Mouse (Mus musculus): ENCODE measurements around the gene Tmem247. TPM values are rescaled to one million over a fixed set of nuclear protein-coding genes. Genes with fewer than 3 reads are reported as not detected.

Gene Tmem247
- polyA plus RNA-seq, 1 experiment from 2014 or later: not detected

DNA sequence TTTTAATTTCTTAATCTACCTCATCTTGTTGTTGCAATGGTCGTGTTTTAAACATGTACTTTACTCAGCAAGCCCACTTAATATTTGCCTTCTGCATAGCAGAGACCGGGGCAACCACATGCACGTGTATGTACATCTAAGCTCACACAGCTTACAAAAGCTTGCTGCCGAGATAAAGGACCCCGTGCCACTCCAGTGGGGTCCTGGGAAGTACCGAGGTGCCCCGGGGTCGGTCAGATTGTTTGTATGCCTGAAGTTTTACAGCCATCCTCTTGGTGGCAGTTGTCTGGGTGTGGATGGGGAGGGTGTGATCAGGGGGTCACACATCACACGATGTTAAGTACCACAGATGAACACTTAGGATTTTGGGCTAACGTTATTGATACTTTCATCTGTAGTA is 48.9 kb downstream of the Tmem247 start:
- ATAC-seq (replicated peaks; ENCODE audit: low FRiP score): no peak
- Histone ChIP-seq H3K27me3 (no peaks in the 10 kb centered on the region), H3K4me3 (replicated peaks) (no peak overlapping the region), H3K4me2 (no peak overlapping the region), H3K4me1 (peaks cover 49% of the 10 kb centered on the region), H3K27ac (no peak overlapping the region), H3K9ac (no peak overlapping the region), H3K36me3 (peaks cover 18% of the 10 kb centered on the region), H3K9me3 (replicated peaks) (no peaks in the 10 kb centered on the region)
- WGBS: 75% methylated on average over 10 of the region's 10 CpGs

DNA sequence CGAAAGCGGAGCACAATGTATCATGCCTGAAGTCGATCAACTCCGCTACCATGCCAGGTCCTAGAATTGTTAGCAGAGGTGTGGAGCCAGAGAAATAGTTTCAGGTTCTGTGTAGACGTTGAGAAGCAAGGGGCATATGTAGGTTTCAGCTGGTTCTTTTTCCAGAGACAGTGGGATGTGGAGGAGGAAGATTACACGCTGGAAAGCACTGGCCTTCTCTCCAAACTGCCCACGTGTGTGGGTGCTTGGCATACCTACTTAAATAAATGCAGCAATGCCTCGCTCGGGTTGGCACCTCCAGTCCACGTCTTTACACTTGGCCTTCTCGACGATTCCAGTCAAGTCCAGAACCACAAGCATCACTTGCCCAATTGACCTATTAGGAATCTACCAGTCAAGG is 49.9 kb downstream of the Tmem247 start:
- WGBS: 89% methylated on average over 12 of the region's 12 CpGs
- H3K4me3 ChIP-seq (replicated peaks): no peak overlapping the region
- H3K9ac ChIP-seq: no peak overlapping the region
- ATAC-seq (replicated peaks; ENCODE audit: low FRiP score): no peak
- H3K9me3 ChIP-seq (replicated peaks): no peaks in the 10 kb centered on the region
- H3K36me3 ChIP-seq: peaks cover 26% of the 10 kb centered on the region
- no peak overlapping the region for H3K4me2 ChIP-seq
- no peaks in the 10 kb centered on the region for H3K27me3 ChIP-seq
- peaks cover 39% of the 10 kb centered on the region for H3K4me1 ChIP-seq
- no peak overlapping the region for H3K27ac ChIP-seq

DNA sequence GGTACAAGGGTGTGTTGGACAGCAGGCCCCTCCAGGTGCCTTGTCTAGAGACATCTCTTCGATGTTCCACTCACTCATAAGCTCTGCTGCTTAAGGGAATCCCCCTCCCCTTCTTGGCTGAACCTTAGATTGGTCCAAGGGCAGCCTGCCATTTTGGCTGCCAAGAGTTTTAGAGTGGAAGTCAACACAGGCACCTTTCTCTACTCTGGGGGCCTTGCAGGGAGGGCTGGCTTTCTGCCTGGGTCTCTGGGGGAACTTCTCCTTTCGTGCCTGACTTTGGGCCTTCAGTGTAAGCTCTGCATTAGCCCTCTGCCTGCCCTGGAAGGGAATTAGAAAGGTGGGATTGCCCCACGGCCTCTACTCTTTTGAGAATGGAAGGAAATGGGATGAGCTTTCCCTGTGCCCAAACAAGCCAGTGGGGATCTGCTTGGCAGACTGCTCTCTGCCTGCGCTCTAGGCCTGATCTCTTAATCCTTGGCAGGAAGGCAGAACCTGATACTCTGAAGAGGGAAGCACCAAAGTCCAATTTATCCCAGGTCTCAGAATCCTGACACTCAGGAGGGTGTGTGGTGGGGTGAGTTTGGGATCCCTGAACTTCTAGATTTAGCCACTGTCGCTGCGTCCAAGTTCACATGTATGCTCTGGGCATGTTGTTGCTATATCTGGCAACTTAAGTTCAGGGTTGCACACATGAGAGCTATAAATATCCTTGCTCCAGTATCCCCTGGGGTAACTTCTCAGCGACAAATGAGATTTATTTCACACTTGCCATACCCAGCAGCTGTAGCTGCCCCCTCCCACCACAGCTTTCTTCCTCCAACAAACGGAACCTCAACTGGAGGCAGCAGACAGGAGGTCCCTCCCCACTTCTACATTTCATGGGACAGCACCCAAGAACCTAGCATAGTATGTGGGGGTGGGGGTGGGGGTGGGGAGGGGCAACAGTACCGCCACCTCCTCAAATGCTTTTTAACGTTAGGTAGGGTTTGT is 50.7 kb downstream of the Tmem247 start:
- no peak overlapping the region for H3K4me2 ChIP-seq
- WGBS: 66% methylated on average over 10 of the region's 10 CpGs
- no peaks in the 10 kb centered on the region for H3K9me3 ChIP-seq (replicated peaks)
- H3K4me1 ChIP-seq: peaks cover 36% of the 10 kb centered on the region
- H3K36me3 ChIP-seq: peaks cover 33% of the 10 kb centered on the region
- ATAC-seq (replicated peaks; ENCODE audit: low FRiP score): no peak
- no peak overlapping the region for H3K27ac ChIP-seq
- no peak overlapping the region for H3K9ac ChIP-seq
- no peak overlapping the region for H3K4me3 ChIP-seq (replicated peaks)
- H3K27me3 ChIP-seq: no peaks in the 10 kb centered on the region

DNA sequence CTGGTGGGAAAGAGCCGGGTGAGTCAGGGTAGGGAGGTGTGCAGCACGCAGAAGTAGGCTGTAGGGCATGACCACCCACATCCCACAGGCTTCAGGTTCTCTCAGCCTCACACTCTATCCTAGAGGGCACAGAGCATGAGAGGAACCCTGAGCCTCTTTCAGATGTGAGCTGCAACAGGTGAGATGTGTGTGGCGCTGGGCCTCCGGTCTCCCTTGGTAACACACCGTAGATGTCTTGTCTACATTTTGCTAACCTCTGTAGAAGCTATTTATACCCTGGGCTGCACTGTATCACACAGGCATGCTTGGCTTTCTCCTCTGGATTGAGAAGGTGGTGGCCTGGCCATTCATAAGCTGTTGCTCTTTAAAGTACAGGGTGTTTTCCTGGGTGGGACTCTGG is 51.4 kb downstream of the Tmem247 start:
- Histone ChIP-seq H3K27ac (no peak overlapping the region), H3K4me3 (replicated peaks) (no peak overlapping the region), H3K9me3 (replicated peaks) (no peaks in the 10 kb centered on the region), H3K36me3 (peaks cover 40% of the 10 kb centered on the region), H3K4me2 (no peak overlapping the region), H3K9ac (no peak overlapping the region), H3K27me3 (no peaks in the 10 kb centered on the region), H3K4me1 (peaks cover 36% of the 10 kb centered on the region)
- 80% methylated on average over 5 of the region's 5 CpGs for WGBS
- no peak for ATAC-seq (replicated peaks; ENCODE audit: low FRiP score)

DNA sequence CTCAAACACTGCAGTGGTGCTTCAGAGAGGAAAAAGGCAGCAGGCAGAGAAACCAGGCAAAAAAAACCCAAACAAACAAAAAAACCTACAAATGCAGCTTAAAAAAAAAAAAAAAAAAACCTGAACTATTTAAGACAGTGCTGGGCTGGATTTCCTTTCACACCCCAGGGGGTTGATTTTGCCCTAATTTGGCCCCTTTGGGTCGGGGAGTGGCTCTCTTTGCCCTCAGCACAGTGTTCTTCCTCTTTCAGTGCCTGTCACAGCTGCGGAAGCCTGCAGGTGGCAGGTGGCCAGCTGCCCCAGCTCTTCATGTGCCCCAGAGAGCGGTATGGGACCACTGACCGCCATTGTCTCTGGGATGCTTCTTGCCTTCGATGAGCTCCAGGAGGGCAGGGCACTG is 52.4 kb downstream of the Tmem247 start:
- Histone ChIP-seq H3K36me3 (peaks cover 50% of the 10 kb centered on the region), H3K9me3 (replicated peaks) (no peaks in the 10 kb centered on the region), H3K27ac (no peak overlapping the region), H3K9ac (no peak overlapping the region), H3K4me2 (no peak overlapping the region), H3K4me3 (replicated peaks) (no peak overlapping the region), H3K27me3 (no peaks in the 10 kb centered on the region), H3K4me1 (peaks cover 28% of the 10 kb centered on the region)
- ATAC-seq (replicated peaks; ENCODE audit: low FRiP score): no peak
- 70% methylated on average over 5 of the region's 5 CpGs for WGBS

DNA sequence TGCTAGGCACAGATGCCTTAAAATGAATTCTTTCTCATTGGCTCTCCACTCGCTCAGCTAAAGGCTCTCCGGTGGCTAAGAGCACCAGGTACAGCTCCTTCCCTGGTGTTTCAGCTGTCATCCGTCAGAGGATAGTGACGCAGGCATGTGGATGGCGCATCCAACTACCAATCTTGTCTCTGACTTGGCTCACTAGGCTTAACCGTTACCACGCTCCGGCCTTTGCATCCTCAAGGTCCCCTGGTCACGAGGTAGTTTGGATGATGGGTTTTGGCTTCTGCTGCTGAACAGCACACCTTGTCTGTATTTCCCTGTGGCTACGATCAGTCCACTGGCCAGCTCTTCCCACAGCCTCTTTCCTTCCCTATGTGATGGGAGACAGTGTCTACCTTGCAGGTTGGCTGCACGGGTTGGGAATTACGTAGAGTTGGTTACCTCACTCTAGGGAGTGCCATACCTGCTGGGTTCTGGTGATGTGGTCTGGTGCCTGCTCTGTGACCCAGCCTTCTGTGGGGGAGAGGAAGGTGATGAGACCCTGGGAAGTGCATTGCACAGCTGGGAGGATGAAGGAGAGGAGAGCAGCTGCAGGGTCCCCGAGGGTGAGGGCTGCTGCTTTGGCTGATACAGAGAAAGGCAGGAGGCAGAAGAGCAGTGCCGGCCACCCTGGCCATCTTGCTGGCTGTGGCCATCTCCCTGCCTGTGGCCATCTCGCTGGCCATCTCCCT is 53.0 kb downstream of the Tmem247 start:
- peaks cover 56% of the 10 kb centered on the region for H3K36me3 ChIP-seq
- no peak overlapping the region for H3K9ac ChIP-seq
- no peaks in the 10 kb centered on the region for H3K27me3 ChIP-seq
- H3K4me3 ChIP-seq (replicated peaks): no peak overlapping the region
- no peaks in the 10 kb centered on the region for H3K9me3 ChIP-seq (replicated peaks)
- H3K4me2 ChIP-seq: no peak overlapping the region
- no peak for ATAC-seq (replicated peaks; ENCODE audit: low FRiP score)
- no peak overlapping the region for H3K27ac ChIP-seq
- whole genome bisulfite sequencing: 94% methylated on average over 15 of the region's 15 CpGs
- H3K4me1 ChIP-seq: peaks cover 22% of the 10 kb centered on the region

DNA sequence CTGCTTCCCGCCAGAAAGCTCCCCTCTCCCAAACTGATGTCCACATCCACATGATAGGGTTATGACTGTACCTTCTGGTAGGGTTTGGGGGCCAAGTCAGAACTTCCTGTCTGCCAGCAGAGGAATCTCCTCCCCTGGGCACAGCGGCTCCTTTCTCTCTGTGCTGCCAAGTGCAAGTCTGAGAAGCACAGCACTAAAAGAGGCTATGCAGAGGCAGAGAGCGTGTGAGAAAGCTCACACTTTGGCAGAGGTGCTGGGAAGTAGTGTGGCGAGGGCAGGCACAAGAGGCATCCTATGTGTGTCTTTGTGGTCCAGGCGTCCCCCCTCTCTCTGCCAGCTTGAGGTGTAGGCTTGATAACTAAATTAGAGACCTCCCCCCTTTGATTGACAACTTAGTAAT is 53.9 kb downstream of the Tmem247 start:
- Histone ChIP-seq H3K36me3 (peaks cover 64% of the 10 kb centered on the region), H3K9ac (no peak overlapping the region), H3K27me3 (no peaks in the 10 kb centered on the region), H3K4me1 (peaks cover 17% of the 10 kb centered on the region), H3K9me3 (replicated peaks) (no peaks in the 10 kb centered on the region), H3K4me3 (replicated peaks) (no peak overlapping the region), H3K27ac (no peak overlapping the region), H3K4me2 (no peak overlapping the region)
- 71% methylated on average over 5 of the region's 5 CpGs for WGBS
- ATAC-seq (replicated peaks; ENCODE audit: low FRiP score): no peak

DNA sequence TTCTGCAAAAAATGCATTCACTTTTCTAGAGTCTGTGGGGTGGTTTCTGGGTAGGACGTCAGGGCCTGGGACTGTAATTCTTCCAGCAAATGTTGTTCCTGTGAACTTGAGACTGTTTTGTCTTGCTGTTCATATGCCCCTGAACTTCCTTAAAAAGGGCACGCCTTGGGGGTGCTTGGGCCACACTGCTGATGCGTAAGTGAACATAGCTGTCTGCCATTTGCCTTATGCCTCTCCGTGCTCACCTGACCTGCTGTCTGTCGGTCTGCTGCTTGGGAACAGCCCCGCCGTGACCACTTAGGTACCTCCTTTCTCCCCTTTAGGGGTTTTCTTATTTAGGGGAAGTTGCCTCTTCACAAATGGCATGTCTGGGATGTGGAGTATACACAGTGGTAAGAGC is 54.7 kb downstream of the Tmem247 start:
- no peak for ATAC-seq (replicated peaks; ENCODE audit: low FRiP score)
- 82% methylated on average over 7 of the region's 7 CpGs for WGBS

More for the DNA sequence above, 54.7 kb downstream of the Tmem247 start:
- Histone ChIP-seq H3K9me3 (replicated peaks) (no peaks in the 10 kb centered on the region), H3K27ac (no peak overlapping the region), H3K27me3 (no peaks in the 10 kb centered on the region), H3K4me2 (no peak overlapping the region), H3K9ac (no peak overlapping the region), H3K36me3 (peaks cover 66% of the 10 kb centered on the region), H3K4me1 (peaks cover 17% of the 10 kb centered on the region), H3K4me3 (replicated peaks) (no peak overlapping the region)

Other genes with a start within 250 kb of the Tmem247 start
- 8.4 and 9.5 TPM in 2 replicates for gene Epas1, start 163.6 kb upstream of the Tmem247 start, polyA plus RNA-seq (2015; fragmentation: Nextera tagmentation; extraction: Ambion mirVana)
- gene Atp6v1e2, start 30.5 kb downstream of the Tmem247 start, polyA plus RNA-seq (2015; fragmentation: Nextera tagmentation; extraction: Ambion mirVana): not detected in 2 replicates
- gene Rhoq, start 45.7 kb downstream of the Tmem247 start, polyA plus RNA-seq (2015; fragmentation: Nextera tagmentation; extraction: Ambion mirVana): 16.3 and 16.9 TPM in 2 replicates
- gene Pigf, start 108.1 kb downstream of the Tmem247 start, polyA plus RNA-seq (2015; fragmentation: Nextera tagmentation; extraction: Ambion mirVana): 39.2 and 46.7 TPM in 2 replicates
- 136 and 147 TPM in 2 replicates for gene Cript, start 108.2 kb downstream of the Tmem247 start, polyA plus RNA-seq (2015; fragmentation: Nextera tagmentation; extraction: Ambion mirVana)
- 14.9 and 17.0 TPM in 2 replicates for gene Socs5, start 190.3 kb downstream of the Tmem247 start, polyA plus RNA-seq (2015; fragmentation: Nextera tagmentation; extraction: Ambion mirVana)